Mouse (Mus musculus): ENCODE data around the gene Smr2.
"Not testable (repeated sequence)": the region's sequence is repeated elsewhere in the genome, so short reads cannot be mapped to it uniquely, and the experiment has no call there.

Smr2 gene

GRCm38 (mm10) chr5:88086256-88086655, at the start of gene Smr2:
Smr2 (plus strand) TSS chr5:88086556.
- not testable (repeated sequence) for DNase-seq

- DNase-seq: no peak
These were observed 25.1 kb downstream of the Smr2 start, which contains the start of gene Gm11116 for GRCm38 (mm10) chr5:88111430-88111829. Gm11116 (minus strand) TSS chr5:88111530.

- DNase-seq: no peak
These were observed 67.6 kb downstream of the Smr2 start, which contains the start of gene Gm11115 for GRCm38 (mm10) chr5:88153999-88154398. Gm11115 (minus strand) TSS chr5:88154099.

Data from B cell, adult 2 months (primary cell).